Mouse (Mus musculus): ENCODE measurements around the gene Sp7. TPM values are rescaled to one million over a fixed set of nuclear protein-coding genes. Genes with fewer than 3 reads are reported as not detected.
"Not testable (repeated sequence)": the region's sequence is repeated elsewhere in the genome, so short reads cannot be mapped to it uniquely, and the experiment has no call there.

Gene Sp7
- total RNA-seq, 2 experiments from 2014 or later, result 0.69 to 0.90 TPM

DNA sequence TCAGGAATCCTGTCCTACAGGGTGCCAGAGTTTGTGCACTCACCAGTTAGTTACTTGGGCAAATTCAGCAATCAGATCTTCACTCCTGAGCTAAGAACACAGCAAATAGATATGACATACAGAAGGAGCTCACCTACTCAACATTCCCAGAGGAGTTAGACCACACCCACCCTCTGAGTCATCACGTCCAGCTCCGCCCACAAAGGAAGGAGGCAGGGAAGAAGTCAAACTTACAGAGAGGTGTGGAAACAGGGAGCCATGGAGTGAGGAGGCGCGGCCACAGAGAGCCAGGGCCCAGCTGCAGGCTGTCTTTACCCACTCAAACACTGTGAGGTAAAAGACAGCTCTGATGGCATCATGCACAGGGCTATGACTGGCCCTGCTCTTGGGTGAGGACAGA lies 20.5 kb downstream of the Sp7 start:
- DNase-seq (ENCODE audit: low spot score in 2 of 2), result no peak

GRCm38 (mm10) chr15:102344490-102344889 lies 22.5 kb downstream of the Sp7 start:
- DNase-seq (ENCODE audit: low spot score in 2 of 2), result no peak

- no peak for DNase-seq (ENCODE audit: low spot score in 2 of 2)
Observed at GRCm38 (mm10) chr15:102341580-102341979, 25.4 kb downstream of the Sp7 start.

DNA sequence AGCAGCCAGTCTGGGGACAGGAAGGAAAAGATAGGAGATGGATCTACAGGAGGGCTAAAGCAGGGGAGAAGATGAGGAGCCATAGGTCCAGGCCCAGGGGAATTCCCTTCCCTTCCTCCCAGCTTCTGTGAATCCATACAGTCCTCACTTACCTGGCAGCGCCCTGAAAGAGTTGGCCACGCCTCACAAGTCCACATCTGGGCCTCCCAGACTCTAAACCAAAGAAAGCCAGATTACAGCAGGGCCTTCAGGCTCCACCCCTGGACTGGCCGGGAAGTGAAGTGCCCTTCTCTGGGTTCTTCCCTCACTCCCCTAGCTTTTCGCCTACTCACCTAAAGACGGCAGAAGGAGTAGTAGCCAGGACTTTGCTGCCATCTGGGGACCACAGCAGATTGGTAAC lies 27.4 kb downstream of the Sp7 start:
- no peak for DNase-seq (ENCODE audit: low spot score in 2 of 2)

GRCm38 (mm10) chr15:102336946-102337345 lies 30.0 kb downstream of the Sp7 start:
- DNase-seq (ENCODE audit: low spot score in 2 of 2), result no peak

- not testable (repeated sequence) for DNase-seq (ENCODE audit: low spot score in 2 of 2)
Observed at GRCm38 (mm10) chr15:102335925-102336324, 31.1 kb downstream of the Sp7 start.

- DNase-seq (ENCODE audit: low spot score in 2 of 2), result no peak
Observed at GRCm38 (mm10) chr15:102335254-102335653, 31.7 kb downstream of the Sp7 start.

DNA sequence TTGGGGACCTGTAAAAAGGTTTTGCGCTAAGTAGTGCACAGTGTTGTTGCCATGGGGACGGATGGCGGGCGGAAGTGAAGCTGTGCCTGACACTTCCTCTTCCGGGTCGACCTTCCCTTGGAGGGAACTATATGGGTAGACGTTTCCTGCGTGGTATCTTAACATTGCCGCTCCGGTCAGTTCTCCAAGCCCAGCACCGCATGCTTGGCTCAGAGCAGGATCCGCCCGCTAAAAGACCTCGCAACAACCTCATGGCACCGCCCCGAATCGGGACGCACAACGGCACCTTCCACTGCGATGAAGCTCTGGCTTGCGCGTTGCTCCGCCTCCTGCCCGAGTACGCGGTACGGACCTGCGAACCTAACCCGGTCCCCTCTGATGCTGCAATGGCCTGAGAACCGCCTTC lies 35.4 kb downstream of the Sp7 start, which contains the start of gene Myg1:
Gene Myg1, plus strand, starts transcription at position 100 of the 406 bp plus-strand sequence.
- peak; percentile 80 to 85 for DNase-seq (ENCODE audit: low spot score in 2 of 2)

GRCm38 (mm10) chr15:102326892-102327291 lies 40.1 kb downstream of the Sp7 start:
- no peak for DNase-seq (ENCODE audit: low spot score in 2 of 2)

DNA sequence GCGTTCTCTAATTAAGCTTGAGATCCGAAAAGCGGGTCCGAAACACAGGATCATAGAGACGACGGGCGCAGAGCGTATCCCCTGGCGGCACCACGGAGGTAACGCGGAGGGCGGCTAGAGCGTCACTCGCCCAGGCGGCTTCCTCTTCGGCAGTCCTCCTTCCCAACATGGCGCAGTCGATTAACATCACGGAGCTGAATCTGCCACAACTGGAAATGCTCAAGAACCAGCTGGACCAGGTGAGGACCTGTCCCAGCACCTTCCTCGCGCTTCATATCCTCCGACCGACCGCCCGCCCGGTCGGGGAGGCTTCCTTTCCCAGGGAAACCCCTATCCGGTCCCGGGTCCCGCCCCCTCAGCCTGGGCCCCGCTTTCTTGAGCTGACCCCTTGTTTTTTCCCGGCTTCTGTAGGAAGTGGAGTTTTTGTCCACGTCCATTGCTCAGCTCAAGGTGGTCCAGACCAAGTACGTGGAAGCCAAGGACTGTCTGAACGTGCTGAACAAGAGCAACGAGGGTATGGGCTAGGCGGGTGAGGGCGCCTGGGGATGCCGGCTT lies 40.9 kb downstream of the Sp7 start, which contains the start of gene Pfdn5:
Gene Pfdn5, plus strand, starts transcription at position 95 of the 555 bp plus-strand sequence.
- peak; percentile 84 to 88 for DNase-seq (ENCODE audit: low spot score in 2 of 2)

GRCm38 (mm10) chr15:102324654-102325473 lies 42.1 kb downstream of the Sp7 start:
- no peak for DNase-seq (ENCODE audit: low spot score in 2 of 2)

DNA sequence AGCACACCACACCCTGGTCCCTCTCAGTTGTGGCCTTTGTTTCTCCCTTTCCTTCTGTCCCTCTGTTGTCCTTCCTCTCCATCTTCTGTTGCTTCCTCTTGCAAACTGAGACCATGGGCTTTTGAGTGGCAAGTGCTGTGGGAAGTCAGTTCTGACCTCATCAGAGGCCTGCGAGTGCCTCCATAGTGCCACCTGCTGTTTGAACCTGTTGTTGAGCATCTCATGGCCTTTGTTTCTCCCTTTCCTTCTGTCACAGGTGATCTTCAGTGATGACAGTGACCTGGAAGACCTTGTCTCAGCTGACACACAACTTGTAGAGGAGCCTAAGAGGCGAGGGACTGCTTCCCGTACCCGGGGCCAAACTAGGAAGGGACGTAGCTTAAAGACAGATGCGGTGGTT lies 50.7 kb downstream of the Sp7 start:
- peak; percentile 46 to 62 for DNase-seq (ENCODE audit: low spot score in 2 of 2)

- DNase-seq (ENCODE audit: low spot score in 2 of 2), result peak in 1 of 2 experiments; percentile 40
Observed at GRCm38 (mm10) chr15:102315292-102315691, 51.7 kb downstream of the Sp7 start.

DNA sequence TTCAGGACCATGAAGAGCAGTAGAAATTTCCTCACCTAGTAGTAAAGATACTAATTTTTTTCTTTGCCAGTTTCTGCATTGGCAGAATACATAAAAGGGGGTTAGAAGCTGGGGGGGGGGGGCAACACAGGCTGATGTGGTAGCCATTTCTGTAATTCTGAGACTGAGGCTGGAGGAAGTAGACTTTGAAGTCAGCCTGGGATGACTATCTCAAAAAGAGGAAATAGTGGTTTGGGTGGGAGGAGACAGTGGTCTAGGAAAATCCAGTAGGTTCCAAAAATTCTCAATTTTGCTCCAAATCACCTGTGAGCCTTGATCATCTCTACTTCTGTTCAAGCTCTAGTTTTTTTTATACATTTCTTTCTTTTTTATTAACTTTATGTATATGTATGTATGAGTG lies 55.5 kb downstream of the Sp7 start:
- DNase-seq (ENCODE audit: low spot score in 2 of 2), result no peak

DNA sequence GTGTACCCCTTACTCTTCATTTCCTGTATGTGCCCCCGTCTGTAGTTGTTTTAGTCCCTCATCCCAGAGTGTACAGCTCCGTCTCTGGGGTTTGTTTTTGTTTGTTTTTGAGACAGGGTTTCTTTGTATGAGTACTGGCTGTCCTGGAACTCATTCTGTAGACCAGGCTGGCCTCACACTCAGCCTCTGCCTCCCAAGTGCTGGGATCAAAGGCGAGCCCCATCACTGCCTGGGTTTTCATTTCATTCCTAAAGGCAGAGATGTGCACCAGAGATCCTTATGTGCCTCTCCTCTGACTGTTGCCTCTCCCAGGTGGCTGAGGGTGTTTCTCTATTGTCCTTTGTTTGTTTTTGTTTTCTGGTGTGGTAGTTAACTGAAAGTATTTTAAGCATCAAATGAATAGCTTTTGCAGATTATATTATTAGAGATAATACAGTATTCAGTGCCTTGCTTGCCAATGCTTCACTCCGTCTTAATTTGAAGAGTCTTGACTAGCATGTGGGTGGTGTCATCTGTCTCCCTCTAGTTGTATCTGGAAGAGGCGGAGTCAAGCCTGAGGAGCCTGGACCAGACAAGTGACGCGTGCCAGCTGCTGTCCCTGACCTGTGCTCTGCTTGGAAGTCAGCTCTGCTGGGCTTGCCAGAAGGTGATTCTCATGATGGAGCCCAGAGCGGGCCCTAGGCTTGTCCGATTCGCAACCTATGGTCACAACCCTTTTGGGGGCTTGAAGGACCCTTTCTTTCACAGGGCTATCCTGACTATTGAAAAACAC lies 56.7 kb downstream of the Sp7 start:
- DNase-seq (ENCODE audit: low spot score in 2 of 2), result no peak

DNA sequence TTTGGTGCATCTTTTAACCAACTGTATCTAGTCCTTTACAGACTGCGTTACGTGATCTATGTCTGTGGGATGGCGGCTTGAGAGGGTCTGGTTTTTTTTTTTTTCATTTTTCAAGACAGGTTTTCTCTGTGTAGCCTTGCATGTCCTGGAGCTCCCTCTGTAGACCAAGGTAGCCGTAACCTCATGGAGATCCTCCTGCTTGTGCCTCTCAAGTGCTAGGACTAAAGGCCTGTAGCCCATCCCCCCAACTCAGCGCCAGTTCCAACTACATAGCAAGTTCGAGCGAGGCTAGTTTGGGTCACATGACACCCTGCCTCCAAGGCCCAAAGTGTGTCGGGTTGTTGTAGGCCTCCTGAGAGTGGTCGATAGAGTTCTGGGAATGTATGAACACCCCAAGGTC lies 58.3 kb downstream of the Sp7 start:
- DNase-seq (ENCODE audit: low spot score in 2 of 2), result no peak

Other genes starting within 250 kb of the Sp7 start
- gene Spryd3, start 230.9 kb downstream of the Sp7 start, total RNA-seq (2021), result 100 to 1,000 TPM; 163 to 164 TPM
- gene Igfbp6, start 222.8 kb downstream of the Sp7 start, total RNA-seq (2021), result 1 to 10 TPM; 3.0 to 4.0 TPM
- not detected for gene Soat2, start 216.7 kb downstream of the Sp7 start, total RNA-seq (2021)
- gene Zfp740, start 163.9 kb downstream of the Sp7 start, total RNA-seq (2021), result 10 to 100 TPM; 69.8 to 76.3 TPM
- 10 to 100 TPM; 40.5 to 42.4 TPM for gene Csad, start 162.5 kb downstream of the Sp7 start, total RNA-seq (2021)
- gene Itgb7, start 135.2 kb downstream of the Sp7 start, total RNA-seq (2021), result 1 to 10 TPM; 2.1 to 4.2 TPM
- 10 to 100 TPM in 1 of 2 experiments, 1 to 10 TPM in 1; 8.8 to 11.2 TPM for gene Rarg, start 109.7 kb downstream of the Sp7 start, total RNA-seq (2021)
- gene Gm9918, start 96.6 kb downstream of the Sp7 start, total RNA-seq (2021), result not detected
- 10 to 100 TPM; 34.1 to 36.0 TPM for gene Mfsd5, start 87.7 kb downstream of the Sp7 start, total RNA-seq (2021)
- gene Espl1, start 70.9 kb downstream of the Sp7 start, total RNA-seq (2021), result 1 to 10 TPM; 1.6 to 1.7 TPM
- gene Pfdn5, start 41.1 kb downstream of the Sp7 start, total RNA-seq (2021), result 100 to 1,000 TPM; 317 to 334 TPM
- 10 to 100 TPM; 51.8 to 61.3 TPM for gene Myg1, start 35.5 kb downstream of the Sp7 start, total RNA-seq (2021)
- 10 to 100 TPM; 25.5 to 27.7 TPM for gene Aaas, start 16.4 kb downstream of the Sp7 start, total RNA-seq (2021)
- 10 to 100 TPM; 22.9 to 28.3 TPM for gene Sp1, start 39.0 kb upstream of the Sp7 start, total RNA-seq (2021)
- gene Amhr2, start 78.2 kb upstream of the Sp7 start, total RNA-seq (2021), result under 1 TPM; 0.52 to 0.71 TPM
- gene Prr13, start 91.8 kb upstream of the Sp7 start, total RNA-seq (2021), result 10 to 100 TPM; 23.1 to 25.0 TPM
- gene Pcbp2, start 103.4 kb upstream of the Sp7 start, total RNA-seq (2021), result 100 to 1,000 TPM; 438 to 462 TPM
- not detected for gene Gm10337, start 136.5 kb upstream of the Sp7 start, total RNA-seq (2021)
- gene Map3k12, start 149.9 kb upstream of the Sp7 start, total RNA-seq (2021), result 10 to 100 TPM; 81.9 to 89.4 TPM
- gene Tarbp2, start 151.0 kb upstream of the Sp7 start, total RNA-seq (2021), result 10 to 100 TPM; 34.9 to 41.8 TPM
- gene Npff, start 157.8 kb upstream of the Sp7 start, total RNA-seq (2021), result 1 to 10 TPM; 4.8 to 6.1 TPM

All from layer of hippocampus, postnatal 14 days (tissue).